Mouse (Mus musculus) retina, adult 2 months (tissue): Measurements from ENCODE around the gene Slfn14.
"Not testable (repeated sequence)": the region's sequence is repeated elsewhere in the genome, so short reads cannot be mapped to it uniquely, and the experiment has no call there.

ENCODE experiments used
- DNase-seq: peaks from one replicate; pipeline ENCODE4 v3.0.0-alpha.2; 2012; ENCODE audit warnings: low read depth, low spot score

Gene Slfn14

DNA sequence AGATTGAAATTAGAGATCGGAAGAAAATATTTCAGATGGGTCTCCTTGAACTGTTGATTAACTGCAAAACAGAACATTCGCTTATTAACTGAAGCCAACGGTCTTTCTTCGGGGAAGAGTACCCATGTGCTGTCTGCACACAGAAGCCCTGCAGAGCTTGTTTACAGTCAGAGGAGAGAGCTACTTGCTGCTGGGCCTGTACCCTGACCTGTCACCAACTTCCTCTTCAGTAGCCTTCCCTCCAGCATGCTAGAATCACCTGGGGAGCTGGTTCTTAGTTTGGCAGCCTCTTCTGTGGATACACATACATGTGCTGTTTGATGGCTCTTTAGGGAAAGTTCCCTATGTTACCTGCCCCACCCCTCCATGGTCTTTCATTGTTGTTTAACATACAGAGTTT is 899 bp downstream of the Slfn14 start:
- DNase-seq: no peak

DNA sequence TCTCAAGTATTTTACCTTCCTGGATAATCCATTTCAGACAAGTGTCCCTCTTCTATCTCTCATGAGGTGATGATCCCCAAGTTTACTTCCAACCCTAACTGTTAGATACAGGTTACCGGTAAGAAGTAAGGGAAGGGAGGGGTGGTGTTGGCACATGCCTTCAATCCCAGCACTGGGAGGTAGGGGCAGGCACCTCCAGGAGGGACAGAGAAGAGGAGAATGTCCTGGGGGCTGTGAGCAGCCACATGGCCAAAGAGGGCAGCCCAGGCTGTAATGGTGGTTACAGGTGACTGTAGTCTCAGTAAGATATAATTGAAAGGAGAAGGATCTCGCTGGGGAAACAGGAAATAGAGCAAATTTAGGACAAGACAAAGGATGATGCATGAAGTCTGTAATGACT is 4.4 kb downstream of the Slfn14 start:
- no peak for DNase-seq

DNA sequence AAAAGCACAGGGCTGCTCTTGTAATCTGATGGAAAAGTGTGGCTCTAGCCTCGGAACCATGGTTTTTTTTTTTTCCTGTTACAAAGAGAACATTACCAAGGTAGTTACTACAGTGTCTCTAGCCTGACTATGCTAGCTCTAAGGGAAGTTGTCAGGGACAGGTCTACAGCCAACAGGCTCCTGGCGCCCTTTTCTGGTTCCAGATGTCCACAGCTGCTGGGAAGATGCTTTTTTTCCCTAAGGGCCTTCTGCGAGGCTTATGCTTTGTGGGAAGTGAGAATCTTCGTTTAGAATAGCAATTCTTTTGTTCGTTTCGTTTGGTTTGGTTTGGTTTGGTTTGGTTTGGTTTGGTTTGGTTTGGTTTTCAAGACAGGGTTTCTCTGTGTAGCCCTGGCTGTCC is 6.8 kb downstream of the Slfn14 start:
- no peak for DNase-seq

DNA sequence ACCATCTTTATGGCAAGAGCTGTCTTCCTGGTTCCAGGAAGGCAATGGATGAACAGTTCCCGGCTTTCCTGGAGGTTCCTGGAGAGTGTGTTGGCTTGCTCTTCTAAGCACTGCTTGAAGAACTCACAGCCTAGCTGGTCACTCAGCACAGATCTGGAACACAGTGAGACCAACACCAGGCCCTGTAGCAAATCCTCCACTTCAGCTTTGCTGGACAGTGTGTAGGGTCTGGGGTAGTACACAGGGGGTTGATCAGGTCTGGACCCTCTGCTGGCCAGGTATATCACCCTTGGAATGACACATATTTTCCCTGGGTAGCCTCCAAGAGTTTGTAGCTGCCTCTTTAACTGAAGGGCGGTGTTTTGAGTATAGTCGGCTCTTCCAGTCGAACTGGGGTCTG is 7.5 kb downstream of the Slfn14 start:
- no peak for DNase-seq

DNA sequence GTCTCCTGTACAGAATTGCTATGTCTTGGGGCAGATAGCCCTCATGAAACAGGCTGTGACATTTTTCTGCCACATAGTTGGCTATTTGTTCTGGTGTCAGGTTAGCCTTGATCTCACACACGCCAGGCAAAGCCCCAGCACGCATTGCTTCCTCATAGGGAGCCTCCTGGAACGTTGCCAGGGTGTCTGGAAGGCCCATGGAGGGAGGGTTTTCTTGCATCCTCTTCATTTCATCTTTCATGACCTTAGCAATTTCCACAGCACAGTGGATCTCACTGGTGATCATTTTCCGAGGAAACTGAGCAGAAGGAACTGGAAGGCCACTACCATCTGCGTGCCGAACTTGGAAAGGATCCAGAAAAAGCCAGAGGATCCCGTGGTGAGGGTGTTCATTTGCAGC is 10.3 kb downstream of the Slfn14 start:
- DNase-seq: no peak

DNA sequence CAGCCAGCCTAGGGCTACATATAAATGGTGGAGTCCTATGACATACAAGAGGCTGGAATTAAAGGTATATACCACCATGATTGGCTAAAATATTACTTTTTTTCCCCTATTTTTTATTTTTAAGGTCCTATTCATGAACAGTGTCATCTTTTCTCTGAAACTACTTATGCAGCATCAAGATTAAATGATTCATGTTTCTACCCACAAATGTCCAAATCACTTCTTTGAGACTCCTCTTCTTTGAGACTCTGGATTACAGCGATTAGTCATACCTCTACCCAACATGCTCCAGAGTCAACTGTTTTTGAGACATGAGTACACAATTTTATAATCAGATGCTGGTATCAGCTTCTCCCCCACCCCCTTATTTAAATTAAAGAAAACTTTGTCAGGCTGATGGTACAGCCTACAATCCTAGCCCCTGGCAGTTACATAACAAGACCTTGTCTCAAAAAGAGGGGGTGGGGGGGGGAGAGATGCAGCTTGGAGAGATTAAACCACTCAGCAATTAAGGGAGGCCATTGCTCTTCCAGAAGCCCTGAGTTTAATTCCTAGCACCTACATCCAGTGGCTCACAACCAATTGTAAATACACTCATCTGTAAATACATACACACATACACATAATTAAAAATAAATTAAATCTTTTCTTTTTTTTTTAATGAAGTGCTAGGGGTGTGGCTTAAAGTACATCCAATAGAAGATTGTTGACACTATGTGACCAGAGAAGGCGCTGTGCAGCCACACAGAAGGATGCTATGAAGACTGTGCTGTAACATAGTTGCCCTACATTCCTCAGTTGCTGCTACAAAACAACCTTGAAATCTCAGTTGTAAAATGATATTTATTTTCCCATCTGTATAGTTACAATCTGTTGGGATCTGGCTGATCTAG is 14.3 kb downstream of the Slfn14 start:
- DNase-seq: no peak

DNA sequence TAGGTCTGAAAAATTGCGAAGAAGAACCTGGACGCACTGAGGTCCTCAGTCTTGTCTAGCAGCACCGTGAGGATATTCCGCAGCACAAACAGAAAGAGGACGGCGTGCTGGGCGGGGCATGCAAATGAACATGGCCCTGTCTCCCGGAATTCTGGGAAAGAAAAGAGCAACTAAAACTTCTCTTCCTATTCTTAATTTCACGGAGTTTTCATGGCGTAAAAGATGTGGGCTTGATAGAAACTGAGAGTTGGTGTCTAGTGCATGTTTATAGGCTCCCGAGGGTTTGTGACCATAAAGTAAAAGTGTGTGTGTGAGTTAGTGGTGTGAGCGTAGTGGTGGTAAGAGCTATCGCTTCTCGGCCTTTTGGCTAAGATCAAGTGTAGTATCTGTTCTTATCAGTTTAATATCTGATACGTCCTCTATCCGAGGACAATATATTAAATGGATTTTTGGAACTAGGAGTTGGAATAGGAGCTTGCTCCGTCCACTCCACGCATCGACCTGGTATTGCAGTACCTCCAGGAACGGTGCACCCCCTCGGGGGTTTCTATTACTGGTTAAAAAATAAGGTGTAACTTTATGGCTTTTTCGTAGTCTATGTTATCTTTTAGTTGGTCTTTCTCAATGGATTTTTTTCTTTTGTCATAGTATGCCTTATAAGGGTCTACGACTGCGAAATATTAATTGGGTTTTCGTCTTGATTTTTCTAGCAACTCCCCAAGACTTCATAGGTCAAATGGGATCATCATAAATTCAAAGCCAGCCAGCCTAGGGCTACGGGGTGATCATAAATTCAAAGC is 15.2 kb downstream of the Slfn14 start:
- DNase-seq: peak; percentile 81

DNA sequence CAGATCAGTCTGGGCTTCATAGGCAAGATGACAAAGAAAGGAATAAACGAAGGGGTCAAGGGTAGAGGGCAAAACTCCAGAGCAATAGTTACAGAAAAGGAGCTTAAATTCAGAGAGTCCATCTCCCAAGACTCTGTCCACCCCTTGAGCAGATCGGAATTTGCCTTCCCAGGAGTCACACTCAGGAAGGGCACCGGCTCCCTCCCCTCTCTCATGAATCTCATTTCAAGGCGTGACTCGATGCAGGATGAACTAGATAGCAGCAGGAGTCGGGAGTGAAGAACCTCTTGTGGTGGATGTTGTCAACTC is 15.7 kb downstream of the Slfn14 start:
- no peak for DNase-seq

DNA sequence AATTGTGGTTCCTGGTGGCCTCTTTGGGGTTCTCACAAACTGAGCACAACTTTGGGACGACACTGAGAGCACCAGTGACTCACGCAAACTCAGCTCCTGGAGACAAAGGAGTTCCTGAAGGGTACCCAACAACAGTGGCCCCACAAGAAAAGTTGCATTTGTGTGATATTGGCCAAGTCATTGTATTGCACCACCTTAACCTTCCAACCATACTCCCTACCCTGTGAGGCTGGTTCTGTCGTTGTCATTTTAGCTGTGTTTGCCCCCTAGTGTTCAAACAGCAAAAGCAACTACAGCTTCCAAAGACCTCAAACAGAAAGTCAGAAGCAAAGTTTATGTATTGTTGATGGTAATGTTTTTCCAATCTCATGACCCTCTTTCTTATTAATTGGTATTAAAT is 23.4 kb downstream of the Slfn14 start:
- no peak for DNase-seq

DNA sequence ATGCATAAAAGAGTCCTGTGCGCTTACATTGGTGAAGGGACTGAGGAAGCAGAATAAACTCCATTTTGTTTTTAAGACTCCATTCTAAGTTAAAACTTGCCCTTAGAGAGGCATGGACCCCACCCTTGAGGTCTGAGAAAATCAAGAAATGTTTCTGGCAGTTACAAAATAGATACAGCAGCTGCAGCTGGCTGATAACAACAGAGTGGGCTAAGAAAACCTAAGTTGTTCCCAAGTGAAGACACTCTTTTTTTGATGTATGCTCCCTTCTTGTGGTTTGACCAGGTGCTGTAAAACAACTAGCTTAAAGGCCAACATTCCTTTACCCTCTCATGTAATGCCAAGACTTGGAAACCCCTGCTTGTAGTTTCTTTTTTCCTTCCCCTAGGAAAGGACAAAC is 23.9 kb downstream of the Slfn14 start:
- DNase-seq: no peak

DNA sequence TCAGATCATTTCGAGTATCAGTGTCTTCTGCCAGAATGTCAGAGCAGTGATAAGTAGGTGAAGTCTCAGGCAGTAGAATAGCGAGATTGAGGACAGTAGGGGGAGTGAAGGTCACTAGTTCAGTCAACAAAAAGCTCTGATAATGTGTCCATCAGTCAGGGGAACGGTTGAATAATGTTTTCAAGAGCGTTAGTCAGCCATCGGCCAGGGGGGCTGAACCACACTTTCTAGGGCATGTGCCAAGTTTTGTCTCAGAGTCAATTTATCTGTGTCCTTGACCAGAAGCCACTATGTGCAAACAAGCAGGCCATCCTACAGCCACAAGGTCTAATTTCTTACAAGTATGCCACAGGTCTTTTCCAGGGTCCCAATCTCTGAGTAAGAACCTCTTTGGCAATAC is 29.3 kb downstream of the Slfn14 start:
- not testable (repeated sequence) for DNase-seq

DNA sequence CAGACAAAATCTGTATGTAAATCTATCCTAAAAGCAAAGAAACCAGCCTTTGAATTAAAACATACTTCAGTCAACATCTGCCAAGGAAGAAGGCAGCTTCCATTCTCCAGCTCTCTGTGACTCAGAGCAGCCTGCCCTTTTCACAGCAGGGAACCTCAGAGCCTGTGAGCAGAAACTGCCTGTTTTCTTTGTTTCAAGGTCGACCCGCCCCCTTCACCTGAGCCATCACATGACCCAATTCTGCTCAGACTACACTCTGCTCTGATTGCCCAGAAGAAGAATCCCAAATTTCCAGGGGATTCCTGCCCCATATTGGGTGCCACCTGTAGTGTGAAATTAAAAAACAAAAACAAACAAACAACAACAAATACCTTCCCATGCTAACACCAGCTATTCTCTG is 46.7 kb downstream of the Slfn14 start:
- DNase-seq: no peak

DNA sequence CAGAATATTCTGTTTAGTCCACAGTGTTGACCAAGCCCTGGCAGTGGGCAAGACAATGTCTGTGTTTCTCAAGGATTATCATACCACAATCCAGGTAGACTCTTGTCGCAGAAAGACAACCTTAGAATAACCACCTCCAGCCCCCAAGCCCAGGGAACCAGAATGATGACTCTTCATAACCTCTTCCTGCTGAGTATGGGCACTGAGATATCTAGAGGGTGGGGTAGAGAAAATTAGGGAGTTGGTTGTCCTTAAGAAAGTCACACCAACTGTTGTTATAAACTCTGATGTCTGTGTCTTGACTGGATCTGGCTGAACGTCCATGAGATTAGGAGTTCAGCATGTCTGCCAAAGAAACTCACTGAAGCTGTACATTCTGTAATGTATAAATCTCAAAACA is 48.1 kb downstream of the Slfn14 start:
- no peak for DNase-seq

DNA sequence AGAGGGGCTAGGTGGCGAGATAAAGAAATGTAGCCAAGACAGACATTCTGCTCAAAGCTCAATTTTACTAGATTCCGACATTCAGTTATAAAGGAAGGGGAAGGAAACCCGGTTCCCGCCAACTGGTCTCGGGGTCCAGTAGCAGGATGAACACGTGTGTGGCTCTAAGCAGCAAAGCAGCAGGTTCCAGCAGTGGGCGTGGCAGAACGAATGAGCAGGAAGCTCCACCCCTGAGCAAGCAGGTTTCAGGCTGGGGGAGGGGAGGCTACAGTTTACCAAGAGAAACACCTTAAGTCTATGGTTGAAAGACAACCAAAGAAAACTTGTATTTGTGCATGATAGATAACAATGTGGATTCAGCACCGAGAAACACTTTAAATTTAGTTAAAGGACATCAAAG is 49.1 kb downstream of the Slfn14 start:
- DNase-seq: not testable (repeated sequence)

DNA sequence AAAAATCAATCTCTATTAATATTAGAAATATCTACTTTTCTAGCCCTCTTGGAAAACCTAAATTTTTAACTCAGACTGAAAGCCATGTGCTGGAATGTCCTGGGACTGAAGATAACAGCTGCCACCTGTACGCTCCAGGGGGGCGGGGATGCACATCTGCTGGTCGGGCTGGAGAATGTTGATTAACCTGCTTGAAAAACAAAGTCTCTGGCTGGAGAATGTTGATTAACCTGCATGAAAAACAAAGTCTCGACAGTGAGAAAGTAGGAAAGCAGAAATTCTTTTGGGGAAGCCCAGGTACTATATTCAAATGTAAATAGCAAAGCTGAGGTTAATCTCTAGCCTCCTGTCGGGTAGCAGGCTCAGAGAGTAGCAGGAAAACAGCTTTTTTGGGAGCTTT is 52.9 kb downstream of the Slfn14 start:
- DNase-seq: not testable (repeated sequence)

DNA sequence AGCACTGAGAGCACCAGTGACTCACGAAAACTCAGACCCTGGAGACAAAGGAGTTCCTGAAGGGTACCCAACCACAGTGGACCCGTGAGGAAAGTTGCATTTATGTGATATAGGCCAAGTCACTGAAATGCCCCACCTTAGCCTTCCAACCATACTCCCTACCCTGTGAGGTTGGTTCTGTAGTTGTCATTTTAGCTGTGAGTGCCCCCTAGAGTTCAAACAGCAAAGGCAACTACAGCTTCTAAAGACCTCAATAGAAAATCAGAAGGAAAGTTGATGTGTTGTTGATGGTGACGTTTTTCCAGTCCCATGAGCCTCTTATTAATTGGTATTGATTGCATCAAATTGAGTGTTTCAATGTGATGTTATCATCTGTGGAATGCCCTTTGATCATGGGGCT is 55.6 kb downstream of the Slfn14 start:
- no peak for DNase-seq

DNA sequence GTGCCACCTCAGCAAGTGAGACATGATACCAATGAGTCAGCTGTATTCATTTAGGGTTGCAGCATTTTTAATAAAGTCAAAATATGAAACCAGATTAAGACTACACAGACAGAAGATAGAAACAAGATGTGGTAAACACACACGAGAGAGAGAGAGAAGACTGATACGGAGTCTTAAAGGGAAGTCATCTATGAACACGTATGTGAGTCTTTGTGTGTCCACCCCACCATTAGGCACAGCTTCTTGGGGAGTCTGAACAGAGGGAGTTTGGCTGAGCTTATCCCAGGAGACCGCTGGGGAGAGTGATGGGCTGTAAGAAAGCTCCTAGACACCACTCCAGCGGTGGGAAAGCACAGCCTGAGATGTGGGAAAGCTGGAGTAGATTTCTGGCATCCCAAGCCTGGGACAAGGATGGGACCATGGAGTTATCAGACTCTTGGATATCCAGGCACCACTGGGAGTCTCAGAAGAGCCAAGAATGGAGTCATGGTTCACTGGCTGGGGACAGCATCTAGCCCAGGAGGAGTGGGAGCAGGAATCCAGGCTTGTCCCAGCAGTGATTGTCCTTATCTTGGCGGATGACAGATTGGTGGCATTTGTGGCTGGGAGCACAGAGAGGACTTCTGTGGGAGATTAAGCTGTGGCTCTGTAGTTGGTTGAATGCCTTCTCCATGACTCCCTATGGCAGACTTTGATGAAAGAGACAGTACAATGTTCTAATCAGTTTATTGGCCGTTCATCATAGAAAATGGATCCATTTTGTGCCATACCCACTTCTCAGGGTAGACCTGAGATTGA is 58.4 kb downstream of the Slfn14 start:
- no peak for DNase-seq

DNA sequence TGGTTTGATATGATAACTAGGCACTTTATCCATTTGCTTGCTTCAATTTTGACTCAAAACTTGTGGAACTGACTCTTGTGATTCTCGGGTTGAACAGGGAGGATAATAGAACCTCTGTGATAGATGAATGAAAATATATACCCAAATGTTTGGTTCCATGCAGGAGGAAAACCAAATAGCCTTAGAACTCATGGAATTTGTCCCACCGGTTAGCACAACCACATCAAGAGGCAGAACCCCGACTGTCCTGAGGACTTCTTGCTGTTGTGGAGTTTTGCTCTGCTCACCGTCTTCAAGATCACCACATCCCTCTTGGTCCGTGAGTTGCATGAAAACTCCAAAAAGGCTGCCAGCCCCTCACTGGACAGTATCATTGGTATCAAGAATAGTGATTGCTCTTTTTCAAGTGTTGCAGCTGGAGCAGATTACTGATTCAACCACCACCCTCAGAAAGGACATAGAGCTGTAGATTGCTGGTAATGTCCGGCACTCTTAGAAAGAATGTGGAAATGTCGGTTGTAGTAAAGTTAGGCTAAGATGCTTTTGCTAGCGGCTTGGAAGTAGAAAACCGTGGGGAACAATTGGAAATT is 61.1 kb downstream of the Slfn14 start:
- DNase-seq: no peak
